Mouse (Mus musculus): Measurements from ENCODE around the gene Calca.
"Not testable (repeated sequence)": the region's sequence is repeated elsewhere in the genome, so short reads cannot be mapped to it uniquely, and the experiment has no call there.

Calca gene

GRCm38 (mm10) chr7:114636102-114636501 lies at the start of gene Calca:
Calca (minus strand) TSS chr7:114636357.
- no peak for DNase-seq (ENCODE audit: low spot score in 2 of 2)

- no peak for DNase-seq (ENCODE audit: low spot score in 2 of 2)
Measured at GRCm38 (mm10) chr7:114672697-114673096, 36.5 kb upstream of the Calca start.

- DNase-seq (ENCODE audit: low spot score in 2 of 2): no peak
Measured at GRCm38 (mm10) chr7:114671405-114671804, 35.2 kb upstream of the Calca start.

GRCm38 (mm10) chr7:114649730-114650129 lies 13.6 kb upstream of the Calca start:
- no peak for DNase-seq (ENCODE audit: low spot score in 2 of 2)

GRCm38 (mm10) chr7:114648791-114649190 lies 12.6 kb upstream of the Calca start:
- DNase-seq (ENCODE audit: low spot score in 2 of 2): peak in 1 of 2 experiments; percentile 12

- no peak for DNase-seq (ENCODE audit: low spot score in 2 of 2)
Measured at GRCm38 (mm10) chr7:114635569-114636101, 522 bp downstream of the Calca start.

GRCm38 (mm10) chr7:114634386-114634785 lies 1.8 kb downstream of the Calca start:
- DNase-seq (ENCODE audit: low spot score in 2 of 2): no peak

GRCm38 (mm10) chr7:114625966-114626365 lies 10.2 kb downstream of the Calca start:
- DNase-seq (ENCODE audit: low spot score in 2 of 2): no peak

GRCm38 (mm10) chr7:114616759-114617158 lies 19.4 kb downstream of the Calca start:
- DNase-seq (ENCODE audit: low spot score in 2 of 2): no peak

GRCm38 (mm10) chr7:114594391-114594790 lies 41.8 kb downstream of the Calca start:
- not testable (repeated sequence) for DNase-seq (ENCODE audit: low spot score in 2 of 2)

GRCm38 (mm10) chr7:114582441-114582840 lies 53.7 kb downstream of the Calca start:
- no peak for DNase-seq (ENCODE audit: low spot score in 2 of 2)
